Mouse (Mus musculus) heart, adult 2 months (tissue): ENCODE data around the gene 9130023H24Rik. TPM values are rescaled to one million over a fixed set of nuclear protein-coding genes. Genes with fewer than 3 reads are reported as not detected.

Source experiments
- DNase-seq, 2 experiments: peaks; one replicate each; pipeline ENCODE4 v3.0.0; 2021
- H3K27ac ChIP-seq: fragments of 200-600 bp; 2 replicates; pipeline ENCODE4 v1.8.1; 2022
- H3K27me3 ChIP-seq: fragments of 200-500 bp; 2 replicates; pipeline ENCODE4 v1.6.1; 2012; ENCODE audit warnings: mild to moderate bottlenecking, low read length, inconsistent platforms, mixed read lengths; ENCODE audit not compliant: control insufficient read depth, insufficient read depth
- H3K36me3 ChIP-seq: fragments of 200-500 bp; 2 replicates; pipeline ENCODE4 v1.6.1; 2012; ENCODE audit warnings: low read length, inconsistent platforms; ENCODE audit not compliant: control insufficient read depth, insufficient read depth
- H3K4me1 ChIP-seq: fragments of 200-500 bp; 2 replicates; pipeline ENCODE4 v1.6.1; 2011; ENCODE audit warnings: low read length; ENCODE audit not compliant: control insufficient read depth, insufficient read depth
- H3K4me3 ChIP-seq: fragments of 200-600 bp; 2 replicates; pipeline ENCODE4 v1.8.1; 2022
- H3K79me2 ChIP-seq: fragments of 200-500 bp; replicated peaks from 2 replicates; pipeline ENCODE4 v1.6.1; 2012; ENCODE audit warnings: mild to moderate bottlenecking, inconsistent platforms, low read length, moderate library complexity, mixed read lengths; ENCODE audit not compliant: control insufficient read depth, insufficient read depth
- H3K9ac ChIP-seq: fragments of 200-500 bp; 2 replicates; pipeline ENCODE4 v1.6.1; 2012; ENCODE audit warnings: low read depth, mild to moderate bottlenecking, control low read depth, inconsistent platforms, low read length, mixed read lengths
- CTCF ChIP-seq: fragments of 200-600 bp; IDR thresholded peaks from 2 replicates; pipeline ENCODE4 v1.8.1; 2022; ENCODE audit warnings: antibody characterized with exemption, mild to moderate bottlenecking, moderate library complexity
- EP300 ChIP-seq: fragments of 200-500 bp; IDR thresholded peaks from 2 replicates; pipeline ENCODE4 v1.6.1; 2011; ENCODE audit warnings: low read depth, low read length, control low read depth; ENCODE audit not compliant: insufficient read depth
- POLR2A ChIP-seq: fragments of 200-500 bp; IDR thresholded peaks from 2 replicates; pipeline ENCODE4 v1.6.1; 2011; ENCODE audit warnings: mild to moderate bottlenecking, low read depth, low read length, control low read depth; ENCODE audit not compliant: insufficient read depth
- WGBS: fragments of 180-500 bp; shearing (Covaris S2); methylation state at CpG from one replicate; pipeline ENCODE4 v1.1.7; 2018; 5-methylcytosine and 5-hydroxymethylcytosine counted together
- intact Hi-C: fragments of 180-260 bp; cut with DNase I; formaldehyde crosslinking; loops from one replicate; pipeline ENCODE4 v1.15.1; 2025
- polyA plus RNA-seq: library from polyadenylated mRNA; depleted of rRNA; stranded (reverse); fragments of >200 nt; gene quantifications from 2 replicates; pipeline ENCODE4 v1.2.3, GENCODE M21; 2012
- total RNA-seq, 2 experiments: library from RNA; stranded (reverse); gene quantifications; 2 replicates each; pipeline ENCODE4 v1.2.3; 2021

The 9130023H24Rik gene
- total and polyA plus RNA-seq, 3 experiments: 1.7 to 3.6 (median 3.2) TPM

- H3K79me2 ChIP-seq: no peaks in the 10 kb centered on the region
- no peak for TF ChIP-seq CTCF
- no peak for TF ChIP-seq POLR2A
- TF ChIP-seq EP300: no peak
- H3K36me3 ChIP-seq: no peaks in the 10 kb centered on the region; the same call in none of the 2 replicates
- WGBS: 81% methylated on average over 5 of the region's 5 CpGs
- no peak for DNase-seq
- H3K4me1 ChIP-seq: peaks cover 2% of the 10 kb centered on the region; the same call in 1 of the 2 replicates
- no peak overlapping the region for H3K9ac ChIP-seq
- no peak overlapping the region for H3K27ac ChIP-seq
- no peaks in the 10 kb centered on the region for H3K27me3 ChIP-seq
- intact Hi-C loops: loop anchor here (5.0 to 10.0 kb wide), 2 partner anchors 365 to 457 kb away; partner anchors contain the start of gene Inpp5f
- no peak overlapping the region for H3K4me3 ChIP-seq
Observed at GRCm38 (mm10) chr7:128249998-128250397, 12.2 kb upstream of the 9130023H24Rik start.

GRCm38 (mm10) chr7:128248081-128249042 lies 10.5 kb upstream of the 9130023H24Rik start:
- peak overlapping the region; percentile 85 for H3K4me3 ChIP-seq
- peaks cover 2% of the 10 kb centered on the region; the same call in 1 of the 2 replicates for H3K4me1 ChIP-seq
- H3K27ac ChIP-seq: no peak overlapping the region
- no peak for TF ChIP-seq CTCF
- no peak for TF ChIP-seq POLR2A
- TF ChIP-seq EP300: no peak
- DNase-seq: no peak
- 61% methylated on average over 10 of the region's 10 CpGs for WGBS
- H3K27me3 ChIP-seq: no peaks in the 10 kb centered on the region
- H3K79me2 ChIP-seq: no peaks in the 10 kb centered on the region
- peak overlapping the region; percentile 8; the same call in 1 of the 2 replicates for H3K9ac ChIP-seq
- intact Hi-C loops: loop anchor here (5.0 to 10.0 kb wide), 2 partner anchors 366 to 459 kb away; partner anchors contain the start of gene Inpp5f
- H3K36me3 ChIP-seq: no peaks in the 10 kb centered on the region; the same call in none of the 2 replicates

GRCm38 (mm10) chr7:128247443-128247842 lies 9.6 kb upstream of the 9130023H24Rik start:
- peak overlapping the region; percentile 95 for H3K27ac ChIP-seq
- peak overlapping the region; percentile 75 for H3K9ac ChIP-seq
- intact Hi-C loops: loop anchor here (1.0 to 10.0 kb wide), 3 partner anchors 98 to 460 kb away; partner anchors contain the start of gene Inpp5f
- H3K4me3 ChIP-seq: peak overlapping the region; percentile 85
- H3K79me2 ChIP-seq: no peaks in the 10 kb centered on the region
- WGBS: 0% methylated on average over 13 of the region's 13 CpGs
- no peaks in the 10 kb centered on the region; the same call in none of the 2 replicates for H3K36me3 ChIP-seq
- TF ChIP-seq POLR2A (no peak), EP300 (0 out of 2 replicates have a peak, but pooled peaks have one; percentile 57), CTCF (peak; percentile 90)
- no peaks in the 10 kb centered on the region for H3K27me3 ChIP-seq
- H3K4me1 ChIP-seq: peaks cover 2% of the 10 kb centered on the region; the same call in 1 of the 2 replicates
- peak; percentile 87 for DNase-seq

- peaks cover 2% of the 10 kb centered on the region; the same call in 1 of the 2 replicates for H3K4me1 ChIP-seq
- intact Hi-C loops: loop anchor here (1.0 to 10.0 kb wide), 3 partner anchors 99 to 461 kb away; partner anchors contain the start of gene Inpp5f
- H3K27ac ChIP-seq: peak within 1 kb of the TSS; percentile 95
- H3K27me3 ChIP-seq: no peaks in the 10 kb centered on the region
- H3K4me3 ChIP-seq: peak within 1 kb of the TSS; percentile 85
- TF ChIP-seq POLR2A (peak; percentile 88), CTCF (no peak), EP300 (no peak)
- 4% methylated on average over 26 of the region's 30 CpGs for WGBS
- H3K36me3 ChIP-seq: no peaks in the 10 kb centered on the region; the same call in none of the 2 replicates
- peak; percentile 78 to 79 for DNase-seq
- H3K79me2 ChIP-seq: no peaks in the 10 kb centered on the region
- H3K9ac ChIP-seq: peak within 1 kb of the TSS; percentile 75
Observed at GRCm38 (mm10) chr7:128246496-128247391, 8.9 kb upstream of the 9130023H24Rik start, which contains the start of gene Tgfb1i1. Gene Tgfb1i1 (plus strand): TSS chr7:128246812.

GRCm38 (mm10) chr7:128245547-128245946 lies 7.7 kb upstream of the 9130023H24Rik start:
- Histone ChIP-seq H3K27ac (peak overlapping the region; percentile 95), H3K4me1 (peaks cover 2% of the 10 kb centered on the region; the same call in 1 of the 2 replicates), H3K79me2 (no peaks in the 10 kb centered on the region), H3K9ac (no peak overlapping the region), H3K36me3 (no peaks in the 10 kb centered on the region; the same call in 1 of the 2 replicates), H3K4me3 (no peak overlapping the region), H3K27me3 (no peaks in the 10 kb centered on the region)
- WGBS: 92% methylated on average over 4 of the region's 4 CpGs
- intact Hi-C loops: loop anchor here (5.0 to 10.0 kb wide), 2 partner anchors 369 to 462 kb away; partner anchors contain the start of gene Inpp5f
- DNase-seq: no peak
- TF ChIP-seq CTCF (no peak), POLR2A (no peak), EP300 (no peak)
